Mouse (Mus musculus): ENCODE measurements around the gene Gipc1.

Gene Gipc1

GRCm38 (mm10) chr8:83648031-83648430 is 4.4 kb upstream of the Gipc1 start:
- no peak for DNase-seq (ENCODE audit: low spot score in 2 of 2)

- no peak for DNase-seq (ENCODE audit: low spot score in 2 of 2)
Observed at GRCm38 (mm10) chr8:83649699-83650098, 2.8 kb upstream of the Gipc1 start.

GRCm38 (mm10) chr8:83652744-83653661 is 526 bp downstream of the Gipc1 start:
- DNase-seq (ENCODE audit: low spot score in 2 of 2), result peak in 1 of 2 experiments; percentile 40

DNA sequence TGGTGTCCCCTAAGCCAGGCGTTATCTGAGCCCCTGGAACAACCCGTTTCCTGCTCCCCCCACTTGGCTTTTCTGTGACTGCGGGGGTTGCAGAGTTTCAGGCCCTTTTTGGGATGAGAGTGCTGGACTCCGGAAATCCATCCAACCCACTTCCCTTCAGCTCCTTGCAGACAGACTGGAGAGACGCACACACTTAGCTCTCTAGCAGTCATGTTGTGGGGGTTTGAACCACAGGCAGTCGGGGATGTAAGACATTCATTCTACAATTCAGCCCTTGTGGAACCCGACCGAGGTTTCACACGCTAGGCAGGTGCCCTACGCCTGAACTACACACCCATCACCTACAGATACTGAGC is 1.2 kb downstream of the Gipc1 start:
- DNase-seq (ENCODE audit: low spot score in 2 of 2), result no peak

DNA sequence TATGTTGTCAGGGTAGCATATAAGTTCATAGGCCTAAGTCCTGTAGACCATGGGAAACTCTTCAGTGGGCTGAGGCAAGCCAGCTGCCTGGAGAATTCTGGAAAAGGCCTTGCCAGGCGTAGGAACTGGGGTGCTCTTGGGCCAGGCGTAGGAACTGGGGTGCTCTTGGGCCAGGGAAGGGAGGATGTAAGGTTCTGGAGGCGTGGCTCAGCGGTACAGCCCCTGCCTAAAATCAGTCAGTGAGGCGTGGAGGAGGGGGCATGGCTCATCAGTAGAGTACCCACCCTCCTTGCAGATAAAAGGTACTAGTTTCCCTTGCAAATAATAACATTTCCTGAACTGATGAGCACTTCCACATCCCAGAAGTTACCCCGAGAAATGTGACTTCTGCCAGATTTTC is 2.2 kb downstream of the Gipc1 start:
- DNase-seq (ENCODE audit: low spot score in 2 of 2), result no peak

- DNase-seq (ENCODE audit: low spot score in 2 of 2), result no peak
Observed at GRCm38 (mm10) chr8:83656043-83656442, 3.6 kb downstream of the Gipc1 start.

DNA sequence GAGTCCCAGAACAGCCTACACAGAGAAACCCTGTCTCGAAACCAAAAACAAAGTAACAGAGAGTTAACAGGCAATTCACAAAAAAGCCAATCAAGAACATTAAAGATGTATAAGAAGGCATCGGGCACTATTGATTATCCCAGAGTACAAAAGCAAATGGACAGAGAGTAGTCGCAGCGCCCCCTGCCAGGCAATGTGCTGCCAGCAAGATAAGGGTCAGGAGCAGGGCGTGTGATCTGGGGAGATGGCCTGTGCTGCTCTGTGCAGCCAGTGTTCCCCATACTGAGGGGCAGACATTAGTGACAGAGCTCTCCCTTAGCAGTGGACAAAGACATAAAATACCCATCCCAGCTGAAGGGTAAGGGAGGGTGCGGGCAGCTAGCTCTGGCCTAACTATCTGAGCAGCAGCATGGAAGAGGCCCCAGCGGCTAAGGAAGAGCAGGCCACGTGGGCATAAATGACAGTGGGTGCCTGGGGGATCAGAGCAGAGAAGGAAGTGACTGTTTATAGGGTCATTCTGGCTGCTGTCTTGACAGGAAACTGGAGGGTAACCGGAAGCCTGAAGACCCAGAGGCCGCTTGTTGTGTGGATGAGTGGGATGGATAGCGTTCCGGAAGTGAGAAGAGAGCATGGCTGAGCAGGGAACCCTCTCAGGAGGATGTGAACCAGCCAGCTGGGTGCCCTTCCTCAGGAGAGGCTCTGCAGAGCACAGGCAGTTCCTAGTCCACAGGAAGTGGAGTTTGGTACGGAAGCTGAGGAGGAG is 4.2 kb downstream of the Gipc1 start:
- DNase-seq (ENCODE audit: low spot score in 2 of 2), result peak in 1 of 2 experiments; percentile 8

GRCm38 (mm10) chr8:83660545-83660944 is 8.1 kb downstream of the Gipc1 start:
- no peak for DNase-seq (ENCODE audit: low spot score in 2 of 2)

- no peak for DNase-seq (ENCODE audit: low spot score in 2 of 2)
Observed at GRCm38 (mm10) chr8:83660995-83661680, 8.7 kb downstream of the Gipc1 start.

- peak; percentile 89 to 93 for DNase-seq (ENCODE audit: low spot score in 2 of 2)
Observed at GRCm38 (mm10) chr8:83662421-83662826, 9.9 kb downstream of the Gipc1 start.

GRCm38 (mm10) chr8:83664096-83664495 is 11.6 kb downstream of the Gipc1 start:
- no peak for DNase-seq (ENCODE audit: low spot score in 2 of 2)

- no peak for DNase-seq (ENCODE audit: low spot score in 2 of 2)
Observed at GRCm38 (mm10) chr8:83664931-83665625, 12.6 kb downstream of the Gipc1 start.

GRCm38 (mm10) chr8:83665969-83666865 is 13.7 kb downstream of the Gipc1 start, which contains the start of gene Ptger1:
Ptger1 (plus strand) TSS chr8:83666678.
- no peak for DNase-seq (ENCODE audit: low spot score in 2 of 2)

- no peak for DNase-seq (ENCODE audit: low spot score in 2 of 2)
Observed at GRCm38 (mm10) chr8:83666866-83667234, 14.4 kb downstream of the Gipc1 start.

DNA sequence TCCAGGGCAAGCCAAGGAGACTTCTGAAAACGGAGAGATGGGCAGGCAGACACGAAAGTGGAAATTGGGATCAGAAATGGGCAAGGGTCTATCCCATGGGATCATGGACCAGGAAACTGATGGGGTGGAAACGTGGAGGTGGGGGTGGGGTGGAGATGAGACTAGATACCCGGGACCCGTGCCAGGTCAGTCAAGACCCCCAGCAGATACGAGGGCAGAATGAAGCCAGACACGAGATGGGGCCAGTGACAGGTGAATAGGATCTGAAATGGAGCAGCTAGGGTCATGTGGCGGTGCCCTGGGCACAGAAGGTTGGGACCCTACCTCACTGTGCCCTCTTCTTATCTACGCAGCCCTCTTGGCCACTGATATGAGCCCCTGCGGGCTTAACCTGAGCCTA is 15.0 kb downstream of the Gipc1 start:
- no peak for DNase-seq (ENCODE audit: low spot score in 2 of 2)

DNA sequence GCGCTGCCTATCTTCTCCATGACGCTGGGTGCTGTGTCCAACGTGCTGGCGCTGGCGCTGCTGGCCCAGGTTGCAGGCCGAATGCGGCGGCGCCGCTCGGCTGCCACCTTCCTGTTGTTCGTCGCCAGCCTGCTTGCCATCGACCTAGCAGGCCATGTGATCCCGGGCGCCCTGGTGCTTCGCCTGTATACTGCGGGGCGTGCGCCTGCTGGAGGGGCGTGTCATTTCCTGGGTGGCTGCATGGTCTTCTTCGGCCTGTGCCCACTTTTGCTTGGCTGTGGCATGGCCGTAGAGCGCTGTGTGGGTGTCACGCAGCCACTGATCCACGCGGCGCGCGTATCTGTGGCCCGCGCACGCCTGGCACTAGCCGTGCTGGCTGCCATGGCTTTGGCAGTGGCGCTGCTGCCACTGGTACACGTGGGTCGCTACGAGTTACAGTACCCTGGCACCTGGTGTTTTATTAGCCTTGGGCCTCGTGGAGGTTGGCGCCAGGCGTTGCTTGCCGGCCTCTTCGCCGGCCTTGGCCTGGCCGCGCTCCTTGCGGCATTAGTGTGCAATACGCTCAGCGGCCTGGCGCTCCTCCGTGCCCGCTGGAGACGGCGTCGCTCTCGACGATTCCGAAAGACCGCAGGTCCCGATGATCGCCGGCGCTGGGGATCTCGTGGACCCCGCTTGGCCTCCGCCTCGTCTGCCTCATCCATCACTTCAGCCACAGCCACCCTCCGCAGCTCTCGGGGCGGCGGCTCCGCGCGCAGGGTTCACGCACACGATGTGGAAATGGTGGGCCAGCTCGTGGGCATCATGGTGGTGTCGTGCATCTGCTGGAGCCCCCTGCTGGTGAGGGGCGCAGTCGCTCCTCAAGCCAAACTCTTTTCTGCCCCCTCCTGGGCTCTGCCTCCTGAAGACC is 15.8 kb downstream of the Gipc1 start:
- peak in 1 of 2 experiments; percentile 60 for DNase-seq (ENCODE audit: low spot score in 2 of 2)

DNA sequence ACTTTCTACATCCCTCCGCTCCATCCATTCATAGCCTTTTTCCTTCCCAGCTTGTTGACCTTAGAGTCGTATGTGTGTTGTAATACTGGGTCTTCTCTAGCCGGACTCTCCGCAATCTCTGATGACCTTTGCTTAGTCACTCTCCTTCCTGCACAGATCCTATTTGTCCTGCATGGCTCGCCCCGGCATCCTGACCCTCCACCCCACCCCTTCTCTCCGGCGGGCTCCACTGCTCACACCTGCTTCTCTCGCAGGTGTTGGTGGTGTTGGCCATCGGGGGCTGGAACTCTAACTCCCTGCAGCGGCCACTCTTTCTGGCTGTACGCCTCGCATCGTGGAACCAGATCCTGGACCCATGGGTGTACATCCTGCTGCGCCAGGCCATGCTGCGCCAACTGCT is 16.5 kb downstream of the Gipc1 start:
- DNase-seq (ENCODE audit: low spot score in 2 of 2), result no peak

GRCm38 (mm10) chr8:83672936-83673335 is 20.5 kb downstream of the Gipc1 start:
- DNase-seq (ENCODE audit: low spot score in 2 of 2), result no peak

DNA sequence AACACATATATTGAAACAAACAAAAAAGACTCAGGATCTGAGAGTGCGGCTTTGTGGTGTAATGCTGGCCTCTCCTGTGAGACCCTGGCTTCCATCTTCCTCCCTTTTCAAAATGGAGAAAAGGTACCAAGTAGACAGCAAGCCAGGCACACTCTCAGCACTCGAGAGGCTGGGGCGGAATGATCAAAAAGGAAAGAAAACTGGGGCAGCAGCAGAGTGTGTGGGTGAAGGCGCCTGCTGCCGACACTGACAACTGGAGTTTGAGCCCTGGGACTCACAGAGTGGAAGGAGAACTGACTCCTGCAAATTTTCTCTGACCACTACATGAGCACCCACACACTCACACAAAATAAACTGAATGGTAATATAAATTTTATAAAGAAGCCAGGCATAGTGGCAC is 22.0 kb downstream of the Gipc1 start:
- peak in 1 of 2 experiments; percentile 78 for DNase-seq (ENCODE audit: low spot score in 2 of 2)

DNA sequence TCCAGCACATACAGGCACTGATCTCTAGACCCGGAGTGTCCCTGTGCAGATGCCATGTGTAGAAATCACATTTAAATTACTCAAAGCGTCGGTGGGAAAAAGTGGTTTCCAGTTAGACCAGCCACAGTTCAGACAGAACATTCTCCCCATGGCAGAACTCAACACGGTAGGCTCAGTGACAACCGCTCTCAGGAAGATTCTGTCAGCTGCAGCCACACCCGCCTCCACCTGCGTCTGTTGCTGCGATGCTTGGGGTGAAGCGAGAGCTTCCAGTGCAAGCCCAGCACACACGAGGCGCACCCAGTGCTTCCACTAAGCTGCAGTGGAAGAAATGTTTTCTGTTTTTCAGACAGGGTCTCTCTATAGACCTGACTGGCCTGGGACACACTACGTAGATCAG is 27.4 kb downstream of the Gipc1 start:
- DNase-seq (ENCODE audit: low spot score in 2 of 2), result peak in 1 of 2 experiments; percentile 82
